Mouse (Mus musculus) urinary bladder, postnatal 4 days (tissue): ENCODE results near the gene Ssbp1.

Experiments
- DNase-seq, 2 experiments: peaks; one replicate each; pipeline ENCODE4 v3.0.0; 2021 to 2022; ENCODE audit warnings: low spot score in 2 of 2

The Ssbp1 gene

DNA sequence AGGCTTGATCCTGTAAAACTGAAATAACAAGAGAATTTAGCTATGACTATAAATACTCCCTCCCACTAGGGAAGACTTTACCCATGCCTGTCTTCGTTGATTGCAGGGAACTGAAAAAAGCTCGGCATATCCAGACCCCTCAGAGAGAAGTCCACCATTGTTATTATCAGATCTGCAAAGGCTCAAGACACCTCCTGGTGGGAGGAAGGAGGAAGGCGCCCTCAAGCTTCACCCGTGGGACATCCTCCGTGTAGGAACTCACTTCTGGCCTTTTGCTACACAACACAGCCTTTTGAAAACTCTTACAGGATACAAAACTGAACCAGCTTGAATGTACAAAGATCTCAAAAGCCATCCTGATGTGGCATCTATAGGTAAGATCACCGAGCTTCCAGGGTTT, 5.4 kb upstream of the Ssbp1 start:
- DNase-seq, result no peak

DNA sequence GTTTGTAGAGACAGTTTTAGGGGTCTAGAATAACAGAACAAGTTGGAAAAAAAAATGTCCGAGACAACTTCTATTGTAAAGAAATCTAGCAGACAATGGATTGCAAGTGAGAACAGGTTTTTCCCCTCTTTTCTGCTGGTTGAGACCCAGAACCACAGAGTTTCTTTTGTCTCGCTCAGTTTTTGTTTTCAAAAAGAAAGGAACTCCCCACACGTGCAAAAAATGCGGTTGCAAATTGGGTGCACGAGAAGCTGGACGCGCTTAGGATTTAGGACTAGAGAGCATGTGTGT, 513 bp downstream of the Ssbp1 start:
- DNase-seq, result no peak

DNA sequence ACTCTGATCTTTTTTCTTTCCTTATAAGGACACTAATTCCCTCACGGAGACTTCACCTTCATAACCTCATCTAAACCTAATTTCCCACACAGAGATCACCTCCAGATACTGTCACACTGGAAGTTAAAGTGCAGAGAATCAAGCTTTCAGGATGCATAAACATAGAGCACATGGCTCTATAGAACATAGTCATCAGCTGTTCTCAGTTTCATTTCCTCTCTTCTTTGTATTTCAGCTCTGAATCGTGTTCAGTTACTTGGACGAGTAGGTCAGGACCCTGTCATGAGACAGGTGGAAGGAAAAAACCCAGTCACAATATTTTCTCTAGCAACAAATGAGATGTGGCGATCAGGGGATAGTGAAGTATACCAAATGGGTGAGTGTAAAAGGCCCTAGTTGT, 5.0 kb downstream of the Ssbp1 start:
- no peak for DNase-seq

DNA sequence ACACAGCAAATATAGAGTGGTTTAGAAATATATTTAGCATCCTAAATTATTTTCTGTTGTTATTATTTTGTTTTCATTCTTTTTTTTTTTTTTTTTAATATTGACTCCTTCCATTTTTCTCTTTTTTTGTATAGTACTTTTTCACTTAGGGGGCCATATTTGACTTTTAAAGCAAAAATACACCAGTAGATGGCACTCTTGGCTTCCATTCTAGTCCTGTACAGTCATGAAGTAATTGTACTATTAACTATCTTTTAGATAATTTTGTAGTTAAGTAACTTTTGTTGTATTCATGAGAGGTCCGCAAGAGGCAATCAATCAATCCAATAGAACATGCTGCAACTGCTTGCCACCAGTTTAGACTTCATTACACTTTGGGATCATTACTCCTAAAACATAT, 8.6 kb downstream of the Ssbp1 start:
- no peak for DNase-seq

DNA sequence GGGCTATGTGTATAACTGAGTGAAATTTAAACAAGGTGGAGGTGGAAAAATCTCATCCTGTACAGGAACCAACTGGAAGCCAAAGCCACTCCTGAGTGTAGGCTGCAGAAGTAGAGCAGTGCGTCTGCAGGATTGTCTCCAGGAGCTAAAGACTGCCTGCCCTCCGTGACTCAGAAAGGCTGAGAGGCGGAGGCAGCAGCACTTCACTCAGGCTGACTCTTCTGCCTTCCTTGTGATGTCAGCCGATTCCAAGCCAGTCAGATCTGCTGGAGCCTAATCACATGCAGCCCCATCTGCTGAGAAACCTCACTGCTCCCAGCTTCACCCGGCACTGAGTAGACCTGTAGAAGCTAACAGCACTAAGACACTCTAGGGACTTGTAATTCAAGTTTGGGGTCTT, 11.2 kb downstream of the Ssbp1 start:
- no peak for DNase-seq

GRCm38 (mm10) chr6:40490933-40491332, 19.8 kb downstream of the Ssbp1 start, which contains the start of gene Tas2r137:
Gene Tas2r137, plus strand, starts transcription at chr6:40491233.
- DNase-seq, result no peak

GRCm38 (mm10) chr6:40493229-40493628, 22.1 kb downstream of the Ssbp1 start, which contains the start of gene Tas2r108:
Gene Tas2r108, plus strand, starts transcription at chr6:40493529.
- DNase-seq, result no peak

- no peak for DNase-seq
These were observed 48.3 kb downstream of the Ssbp1 start, which contains the start of gene Prss37 for GRCm38 (mm10) chr6:40519408-40519807. Gene Prss37, minus strand, starts transcription at chr6:40519508.
